Mouse (Mus musculus) urinary bladder, postnatal 25 days (tissue): ENCODE data around the gene Arid4a.

Experiments
- DNase-seq: peaks from one replicate; pipeline ENCODE4 v3.0.0; 2022; ENCODE audit warnings: low spot score

Gene Arid4a

DNA sequence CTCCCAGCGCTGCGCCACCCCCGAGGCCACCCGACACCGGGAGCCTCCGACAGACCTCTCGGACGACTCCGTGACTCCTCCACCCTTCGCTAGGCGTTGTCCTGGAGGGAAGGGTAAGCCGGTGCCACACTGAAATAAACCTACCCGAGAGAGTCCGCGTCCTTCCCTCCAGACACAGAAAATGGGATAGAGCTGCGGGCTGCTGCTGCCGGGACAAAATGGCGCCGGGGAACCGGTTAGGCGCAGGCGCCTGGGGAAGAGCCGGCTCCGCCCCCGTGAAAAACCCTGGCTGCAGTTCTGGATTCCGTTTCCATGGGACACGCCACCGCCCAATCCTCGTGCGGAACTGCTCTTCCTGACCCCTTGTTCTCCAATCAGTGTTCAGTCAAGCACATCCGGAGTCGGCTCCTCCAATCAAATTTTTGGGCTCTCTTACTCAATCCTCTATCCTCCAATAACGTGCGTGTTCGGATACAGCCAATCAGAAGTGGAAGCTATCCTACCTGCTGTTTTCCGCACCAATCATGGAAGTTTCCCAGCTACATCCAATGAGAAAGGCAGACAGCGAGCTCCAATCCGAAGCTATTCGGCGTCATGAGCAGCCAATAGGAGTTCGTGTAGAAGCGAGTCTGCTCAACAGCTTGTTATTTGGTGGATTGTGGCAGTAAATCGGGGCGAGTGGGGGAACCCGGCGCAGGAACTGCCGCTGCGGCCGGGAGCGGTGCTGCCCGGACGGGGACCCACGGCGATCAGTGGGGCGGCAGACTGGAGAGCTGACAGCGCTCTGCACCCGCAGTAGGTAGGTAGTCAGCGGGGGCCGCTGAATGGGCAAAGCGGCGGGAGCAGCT lies at the start of gene Arid4a:
Gene Arid4a (plus strand): TSS at position 628 of the 848 bp plus-strand sequence.
- DNase-seq = peak; percentile 90

- peak; percentile 5 for DNase-seq
These were observed 48.2 kb upstream of the Arid4a start for GRCm38 (mm10) chr12:70967581-70967980.

- DNase-seq = peak; percentile 67
These were observed 47.5 kb upstream of the Arid4a start for GRCm38 (mm10) chr12:70968141-70968790.

DNA sequence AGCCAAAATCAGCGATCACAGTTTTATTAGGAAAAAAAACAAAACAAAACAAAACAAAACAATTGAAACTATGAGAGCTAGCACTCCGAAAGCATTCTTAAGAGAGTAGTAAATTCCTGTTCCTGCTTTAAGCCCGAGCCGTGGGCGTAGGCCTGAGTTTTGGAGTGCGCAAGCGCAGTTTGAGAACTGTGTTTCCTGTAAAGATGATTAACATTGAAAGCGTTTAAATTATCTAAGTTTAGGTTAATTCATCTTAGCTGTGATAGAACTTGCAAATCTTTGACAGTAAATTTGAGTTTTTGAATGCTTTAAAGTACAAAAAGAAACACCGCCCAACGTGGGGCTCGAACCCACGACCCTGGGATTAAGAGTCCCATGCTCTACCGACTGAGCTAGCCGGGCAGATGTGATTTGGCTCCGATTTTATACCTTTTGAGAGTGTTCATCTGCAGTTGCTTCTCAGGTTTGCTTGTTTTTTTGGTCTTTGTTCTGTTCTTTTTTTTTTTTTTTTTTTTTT lies 46.9 kb upstream of the Arid4a start:
- peak; percentile 79 for DNase-seq

DNA sequence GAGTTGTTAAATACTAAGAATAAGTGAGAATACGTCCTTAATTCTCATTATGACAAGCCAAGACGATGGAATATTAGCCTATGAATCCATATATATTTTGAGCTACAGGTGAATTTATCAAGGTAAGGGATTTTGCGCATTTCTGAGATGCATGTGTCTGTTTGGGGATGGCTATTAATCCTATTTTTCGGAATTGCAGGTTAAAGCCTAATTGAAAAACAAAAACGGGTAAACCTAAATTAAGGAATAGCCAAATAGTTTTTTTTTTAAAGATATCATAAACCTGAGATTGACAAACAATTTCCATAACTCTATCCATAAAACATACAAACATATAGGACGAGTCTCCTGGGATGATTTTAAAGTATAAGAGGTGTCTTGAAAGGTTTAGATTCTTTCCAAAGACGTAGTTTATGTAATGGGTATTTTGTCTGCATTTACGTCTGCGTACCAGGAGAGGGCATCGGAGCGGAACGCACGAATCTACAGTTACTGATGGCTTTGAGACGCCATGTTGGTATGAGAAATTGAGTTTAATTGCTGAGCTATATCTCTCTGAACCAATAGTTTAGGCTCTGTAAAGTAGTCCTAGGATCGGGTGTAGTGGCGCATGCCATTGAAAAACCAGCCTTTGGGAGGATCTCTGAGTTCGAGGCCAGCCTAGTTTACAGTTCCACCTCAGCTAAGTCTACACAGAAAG lies 46.2 kb upstream of the Arid4a start:
- peak; percentile 15 for DNase-seq

GRCm38 (mm10) chr12:70973831-70974230 lies 42.0 kb upstream of the Arid4a start:
- no peak for DNase-seq

GRCm38 (mm10) chr12:70974441-70975266 lies 41.1 kb upstream of the Arid4a start, which contains the start of gene Psma3:
Psma3 (plus strand) TSS chr12:70974621.
- DNase-seq = peak; percentile 74

GRCm38 (mm10) chr12:70975406-70975805 lies 40.4 kb upstream of the Arid4a start:
- DNase-seq = no peak

GRCm38 (mm10) chr12:70975891-70976290 lies 39.9 kb upstream of the Arid4a start:
- DNase-seq = no peak

DNA sequence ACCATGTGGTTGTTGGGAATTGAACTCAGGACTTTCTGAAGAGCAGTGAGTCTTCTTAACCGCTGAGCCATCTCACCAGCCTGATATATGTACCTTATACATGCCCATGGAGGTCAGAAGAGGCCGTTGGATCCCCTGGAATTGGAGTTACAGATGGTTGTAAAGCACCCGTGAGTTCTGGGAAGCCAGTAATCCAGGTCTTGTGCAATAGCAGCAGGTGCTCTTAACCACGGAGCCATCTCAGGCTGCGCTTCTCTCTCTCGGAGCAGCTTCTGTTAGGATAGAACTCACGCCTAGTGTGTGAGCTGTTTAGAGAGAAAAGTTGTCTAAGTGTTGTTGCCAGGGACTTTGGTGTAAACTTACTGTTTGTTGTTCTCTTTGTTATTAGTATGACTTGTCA lies 37.4 kb upstream of the Arid4a start:
- no peak for DNase-seq

- no peak for DNase-seq
These were observed 30.8 kb upstream of the Arid4a start for GRCm38 (mm10) chr12:70984855-70985550.

DNA sequence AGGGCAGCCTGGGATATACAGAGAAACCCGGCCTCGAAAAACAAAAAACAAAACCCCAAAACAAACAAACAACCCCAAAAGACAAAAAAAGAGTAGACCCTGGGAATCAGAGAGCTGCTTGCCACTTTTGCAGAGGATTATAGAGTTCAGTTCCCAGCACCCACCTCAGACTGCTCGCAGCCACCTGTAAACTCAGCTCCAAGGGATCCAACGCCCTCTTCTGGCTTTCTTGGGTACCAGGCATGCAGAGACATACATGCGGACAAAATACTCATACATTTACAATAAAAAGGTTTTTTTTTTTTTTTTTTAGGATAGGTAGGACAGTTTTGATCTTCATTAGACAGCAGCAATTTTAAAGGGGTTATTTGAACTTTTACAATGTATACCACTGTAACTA lies 18.6 kb upstream of the Arid4a start:
- no peak for DNase-seq

DNA sequence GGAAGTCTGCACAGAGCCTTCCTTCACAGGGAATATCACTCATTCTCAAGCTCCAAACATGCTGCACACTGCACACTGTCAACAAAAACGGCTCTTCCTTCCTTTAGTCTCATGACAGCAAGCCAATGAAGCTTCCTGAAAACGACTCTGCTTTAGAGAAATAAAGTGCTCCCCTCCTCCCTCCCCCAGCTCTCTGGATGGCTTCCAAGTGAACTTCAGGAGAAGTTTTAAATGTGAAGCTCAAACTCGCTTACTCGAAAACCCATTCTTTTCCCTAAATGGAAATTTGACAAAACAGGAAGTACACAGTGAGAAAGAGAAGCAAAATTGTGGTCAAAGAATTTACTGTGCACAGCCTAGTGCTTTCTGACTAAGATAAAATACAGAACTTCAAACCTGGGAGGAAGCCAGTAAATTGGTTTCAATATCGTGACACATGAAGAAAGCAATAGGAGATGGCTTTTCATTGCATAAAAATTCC lies 16.3 kb upstream of the Arid4a start:
- no peak for DNase-seq

- DNase-seq = no peak
These were observed 15.4 kb upstream of the Arid4a start for GRCm38 (mm10) chr12:71000344-71000743.

DNA sequence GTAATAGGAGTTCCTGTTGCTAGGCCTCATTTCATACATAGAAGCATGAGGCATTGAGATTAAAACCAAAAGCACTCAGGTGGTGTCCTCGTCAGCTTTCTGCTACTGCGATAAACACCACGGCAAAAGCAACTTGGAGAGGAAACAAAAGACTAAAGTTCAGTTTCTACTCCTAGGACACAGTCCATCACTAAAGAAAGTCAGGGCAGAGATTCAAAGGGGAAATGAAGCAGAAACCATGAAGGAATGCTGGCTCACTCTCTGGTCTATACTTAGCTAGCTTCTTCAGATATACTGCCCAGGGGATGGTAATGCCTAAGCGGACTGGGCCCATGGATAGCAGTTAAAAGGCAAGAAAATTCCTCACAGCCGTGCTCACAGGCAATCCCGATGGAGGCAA lies 14.3 kb upstream of the Arid4a start:
- DNase-seq = no peak

DNA sequence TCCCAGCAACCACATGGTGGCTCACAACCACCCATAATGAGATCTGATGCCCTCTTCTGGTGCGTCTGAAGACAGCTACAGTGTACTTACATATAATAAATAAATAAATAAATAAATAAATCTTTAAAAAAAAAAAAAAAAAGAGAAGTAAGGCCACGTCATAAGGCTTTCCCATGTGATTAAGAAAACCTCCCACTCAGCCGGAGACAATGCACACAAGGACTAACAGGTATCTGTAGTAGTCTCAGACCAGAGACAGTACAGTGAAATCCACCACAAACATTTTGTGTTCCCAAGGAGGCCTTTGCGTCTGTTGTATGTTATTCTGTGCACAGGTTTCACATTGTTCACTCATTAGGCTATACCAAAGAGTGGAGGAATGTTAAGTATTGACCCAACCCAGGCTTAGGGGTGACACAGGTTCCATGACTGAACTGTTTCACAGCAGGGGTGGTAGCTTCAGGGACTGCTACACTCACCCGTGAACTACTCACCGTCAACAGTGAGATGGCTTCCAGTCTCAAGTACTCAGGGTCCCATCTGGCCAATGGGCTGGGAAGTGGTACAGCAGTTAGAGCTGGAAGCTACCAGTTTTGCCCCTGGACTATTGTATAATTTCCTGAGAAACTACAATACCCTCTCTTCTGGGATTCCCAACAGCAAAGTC lies 11.9 kb upstream of the Arid4a start:
- DNase-seq = no peak

DNA sequence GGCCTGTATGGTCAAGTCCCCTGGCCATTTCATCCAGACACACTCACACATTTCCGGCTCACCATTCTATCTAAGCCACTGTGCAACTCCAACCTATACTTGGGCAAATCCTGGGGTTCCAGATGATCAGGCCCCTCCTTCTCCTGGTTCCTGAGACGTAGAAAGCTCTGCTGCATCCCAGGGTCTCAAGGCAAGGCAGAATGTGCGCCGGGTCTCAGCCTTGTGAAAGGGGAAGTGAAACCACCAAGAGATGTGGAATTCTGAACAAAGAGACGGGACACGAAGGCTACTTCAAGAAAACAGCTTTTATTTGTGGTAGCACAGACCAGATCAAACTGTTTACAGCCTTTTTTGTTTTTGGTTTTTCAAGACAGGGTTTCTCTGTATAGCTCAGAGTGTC lies 9.6 kb upstream of the Arid4a start:
- no peak for DNase-seq

- DNase-seq = no peak
These were observed 8.9 kb upstream of the Arid4a start for GRCm38 (mm10) chr12:71006901-71007300.

DNA sequence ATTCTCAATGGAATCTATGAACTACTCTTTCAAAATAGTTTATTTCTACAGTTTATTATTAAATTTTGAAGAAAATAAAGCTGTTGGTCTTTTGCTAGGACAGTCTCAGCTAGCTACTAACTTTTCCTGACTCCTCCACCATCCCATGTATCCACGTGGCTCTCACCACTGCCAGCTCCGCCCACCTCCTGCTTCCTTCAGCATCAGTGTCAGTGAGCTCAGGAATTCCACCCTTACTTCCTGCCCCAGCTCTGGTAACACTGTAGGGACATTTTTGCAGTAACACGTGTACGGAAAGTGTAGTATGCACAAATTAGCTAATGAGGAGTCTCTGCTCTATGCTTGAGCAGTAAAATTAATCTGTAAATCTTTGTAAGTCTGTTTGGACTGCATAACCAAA lies 6.0 kb upstream of the Arid4a start:
- no peak for DNase-seq

DNA sequence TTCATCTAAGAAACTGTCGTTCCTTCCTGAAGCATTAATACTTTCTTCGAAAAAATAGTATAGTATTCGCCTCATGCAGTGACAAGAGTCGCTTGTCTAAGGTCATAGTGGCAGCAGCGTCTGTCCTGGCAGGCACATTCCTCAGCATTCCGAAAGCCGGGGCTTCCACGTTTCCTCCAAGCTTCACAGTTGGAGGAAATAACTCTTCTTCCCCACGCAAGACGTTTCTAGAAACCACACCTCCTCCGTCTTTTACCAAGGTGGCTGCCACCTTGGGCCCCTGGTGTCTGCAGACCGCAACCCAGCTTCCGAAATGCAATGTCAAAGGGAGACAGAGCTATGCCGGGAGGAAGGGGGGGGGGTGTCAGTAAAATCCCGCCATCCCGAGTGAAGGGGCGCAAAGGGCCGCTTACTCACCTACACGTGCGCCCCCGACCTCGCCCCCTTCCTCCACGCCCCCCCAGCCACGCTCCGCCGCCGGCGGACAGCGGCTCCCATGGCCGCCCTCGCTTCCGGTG lies 886 bp upstream of the Arid4a start:
- no peak for DNase-seq
